ENCODE assay signal across 24 mouse cellular contexts in the genomic region with DNA sequence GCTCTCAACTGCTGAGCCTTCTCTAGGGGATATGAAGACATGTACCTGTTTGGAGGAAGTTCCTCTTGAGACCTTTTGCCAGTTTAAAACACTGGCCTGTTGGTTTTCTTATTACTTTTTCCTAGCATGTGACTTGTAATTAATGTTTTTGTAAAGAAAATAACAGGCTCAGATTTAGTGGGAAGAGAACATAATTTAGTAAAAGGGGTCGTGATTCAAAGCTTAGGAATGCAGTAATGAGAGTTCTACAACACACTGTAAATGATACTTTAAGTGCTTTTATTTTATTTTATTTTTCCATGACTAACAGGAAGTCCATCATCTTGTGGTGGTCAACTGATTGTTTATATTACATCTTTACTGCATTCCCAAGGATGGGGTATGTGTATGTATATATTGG. TPM values are rescaled to one million over a fixed set of nuclear protein-coding genes. Genes with fewer than 3 reads are reported as not detected.
DNase-seq lines count a peak whose midpoint lies in the region; ATAC-seq and TF ChIP-seq lines count a peak whose summit lies in the region.
"Had no signal": no experiment of that assay in that cellular context is flagged by ENCODE, and none has a peak within 500 bp of the region (broad histone marks: within the 10 kb centered on the region; RNA-seq: fewer than 3 reads in every experiment).

No protein-coding gene starts in this region.

- in situ Hi-C loops in Patski (cut with MboI; ENCODE audit: low pct_unique_long_range_greater_than_20kb) = no loop called here

- no peaks in the 10 kb centered on the region for H3K4me1 ChIP-seq in kidney, postnatal 0 days (replicated peaks; ENCODE audit: insufficient read depth, low read length)
- H3K4me1 ChIP-seq in midbrain, embryonic 11.5 days (ENCODE audit: control insufficient read depth, insufficient read depth, low read length) = no peaks in the 10 kb centered on the region
- 0 out of 2 replicates have a peak, but pooled peaks cover 2% of the 10 kb centered on the region for H3K4me1 ChIP-seq in midbrain, embryonic 16.5 days (ENCODE audit: control insufficient read depth, insufficient read depth, low read length)
- no peaks in the 10 kb centered on the region for H3K4me1 ChIP-seq in stomach, postnatal 0 days (replicated peaks; ENCODE audit: control insufficient read depth, insufficient read depth)
- H3K4me1 ChIP-seq: heart, embryonic 13.5 days; hindbrain, embryonic 12.5 days had no signal

- POLR2A ChIA-PET in Patski (lab: Charles Lee) = no interaction called here

- DNase-seq in kidney, postnatal 0 days (ENCODE audit: low spot score) = peak; percentile 82
- no peak for DNase-seq in kidney, postnatal 10 days
- peak; percentile 31 for DNase-seq in midbrain, embryonic 11.5 days (ENCODE audit: low spot score, missing footprints)
- DNase-seq in Patski (ENCODE audit: low read depth, low spot score) = no peak
- DNase-seq in stomach, postnatal 0 days (ENCODE audit: low spot score) = no peak
- no peak for DNase-seq in layer of hippocampus, adult 11-12 months (ENCODE audit: low spot score)
- no peak for DNase-seq in adrenal gland, postnatal 10 days
- DNase-seq: adrenal gland, adult 2 months; adrenal gland, postnatal 36 days; cerebellum, adult 2 months; cerebellum, postnatal 14 days; embryo, embryonic 11 days; gastrocnemius, postnatal 36 days; heart, adult 11 months; heart, postnatal 4 days had no signal

- H3K27me3 ChIP-seq in kidney, postnatal 0 days (ENCODE audit: insufficient read depth, low read length) = no peaks in the 10 kb centered on the region
- H3K27me3 ChIP-seq in midbrain, embryonic 11.5 days (ENCODE audit: control insufficient read depth, insufficient read depth, low read length) = no peaks in the 10 kb centered on the region; the same call in 1 of the 2 replicates
- no peaks in the 10 kb centered on the region for H3K27me3 ChIP-seq in midbrain, embryonic 16.5 days (ENCODE audit: control insufficient read depth, insufficient read depth, low read depth, low read length)
- H3K27me3 ChIP-seq in Patski = no peaks in the 10 kb centered on the region
- H3K27me3 ChIP-seq in stomach, postnatal 0 days (ENCODE audit: control insufficient read depth, insufficient read depth, low read length) = no peaks in the 10 kb centered on the region
- H3K27me3 ChIP-seq: embryonic facial prominence, embryonic 12.5 days; heart, embryonic 13.5 days; hindbrain, embryonic 12.5 days had no signal

- no peaks in the 10 kb centered on the region for H3K9me3 ChIP-seq in kidney, postnatal 0 days (replicated peaks; ENCODE audit: low read length)
- H3K9me3 ChIP-seq in midbrain, embryonic 11.5 days (ENCODE audit: control insufficient read depth, low read length) = no peaks in the 10 kb centered on the region
- H3K9me3 ChIP-seq in midbrain, embryonic 16.5 days (replicated peaks; ENCODE audit: control insufficient read depth, low read length, poor library complexity, severe bottlenecking) = no peaks in the 10 kb centered on the region
- H3K9me3 ChIP-seq in stomach, postnatal 0 days (ENCODE audit: control insufficient read depth, low read length) = no peaks in the 10 kb centered on the region
- H3K9me3 ChIP-seq: embryonic facial prominence, embryonic 12.5 days; G1E; heart, embryonic 13.5 days; hindbrain, embryonic 12.5 days had no signal

- WGBS in kidney, postnatal 0 days = 47% methylated on average over 1 of the region's 1 CpGs
- 93% methylated on average over 1 of the region's 1 CpGs for WGBS in midbrain, embryonic 11.5 days
- 83% methylated on average over 1 of the region's 1 CpGs for WGBS in midbrain, embryonic 16.5 days
- 35% methylated on average over 1 of the region's 1 CpGs for whole genome bisulfite sequencing in stomach, postnatal 0 days

- no peak for ATAC-seq in kidney, postnatal 0 days (replicated peaks; ENCODE audit: low FRiP score, low read depth)
- no peak for ATAC-seq in midbrain, embryonic 11.5 days (ENCODE audit: low FRiP score)
- ATAC-seq in midbrain, embryonic 16.5 days = no peak
- ATAC-seq in Patski = peak; percentile 47
- 0 out of 2 replicates have a peak, but pooled peaks have one; percentile 18 for ATAC-seq in stomach, postnatal 0 days (ENCODE audit: low FRiP score, low TSS enrichment)
- ATAC-seq: CD4-positive, CD25-positive, alpha-beta regulatory T cell, adult 4 months; forebrain, embryonic 14.5 days; hindbrain, embryonic 16.5 days; inflammation-experienced regulatory T-cells, adult 6 months had no signal

- no peak overlapping the region for H3K4me2 ChIP-seq in kidney, postnatal 0 days (ENCODE audit: low read length)
- H3K4me2 ChIP-seq in midbrain, embryonic 11.5 days = no peak overlapping the region
- no peak overlapping the region for H3K4me2 ChIP-seq in midbrain, embryonic 16.5 days (ENCODE audit: low read length)
- no peak overlapping the region for H3K4me2 ChIP-seq in stomach, postnatal 0 days (replicated peaks; ENCODE audit: low read depth)
- H3K4me2 ChIP-seq: embryonic facial prominence, embryonic 12.5 days; heart, embryonic 13.5 days; hindbrain, embryonic 12.5 days had no signal

- H3K4me3 ChIP-seq in kidney, postnatal 0 days (replicated peaks; ENCODE audit: low read depth, low read length) = no peak overlapping the region
- H3K4me3 ChIP-seq in midbrain, embryonic 11.5 days (ENCODE audit: low read depth, low read length) = no peak overlapping the region
- no peak overlapping the region for H3K4me3 ChIP-seq in midbrain, embryonic 16.5 days (ENCODE audit: low read depth, low read length)
- no peak overlapping the region for H3K4me3 ChIP-seq in stomach, postnatal 0 days (ENCODE audit: low read depth, low read length)
- H3K4me3 ChIP-seq: embryonic facial prominence, embryonic 12.5 days; heart, embryonic 13.5 days; hindbrain, embryonic 12.5 days had no signal

- no peak overlapping the region for H3K27ac ChIP-seq in kidney, postnatal 0 days
- H3K27ac ChIP-seq in midbrain, embryonic 11.5 days (ENCODE audit: low read depth, low read length) = no peak overlapping the region
- no peak overlapping the region for H3K27ac ChIP-seq in midbrain, embryonic 16.5 days (ENCODE audit: low read length)
- no peak overlapping the region for H3K27ac ChIP-seq in stomach, postnatal 0 days (replicated peaks)
- H3K27ac ChIP-seq: embryonic facial prominence, embryonic 12.5 days; heart, embryonic 13.5 days; hindbrain, embryonic 12.5 days had no signal

- no peak for TF ChIP-seq CTCF in kidney, postnatal 0 days (IDR thresholded peaks at IDR 0.05; ENCODE audit: low read depth)
- TF ChIP-seq CTCF in Patski (IDR thresholded peaks at IDR 0.05) = no peak
- TF ChIP-seq CTCF in stomach, postnatal 0 days (IDR thresholded peaks at IDR 0.05; ENCODE audit: low read depth) = no peak

- H3K36me3 ChIP-seq in kidney, postnatal 0 days (ENCODE audit: insufficient read depth, low read length) = no peaks in the 10 kb centered on the region
- H3K36me3 ChIP-seq in midbrain, embryonic 11.5 days (ENCODE audit: control insufficient read depth, insufficient read depth, low read length) = no peaks in the 10 kb centered on the region; the same call in 1 of the 2 replicates
- no peaks in the 10 kb centered on the region for H3K36me3 ChIP-seq in midbrain, embryonic 16.5 days (ENCODE audit: control insufficient read depth, insufficient read depth, low read length)
- no peaks in the 10 kb centered on the region for H3K36me3 ChIP-seq in stomach, postnatal 0 days (ENCODE audit: control insufficient read depth, insufficient read depth, low read length)
- H3K36me3 ChIP-seq: G1E; heart, embryonic 13.5 days; hindbrain, embryonic 12.5 days had no signal

- no peak overlapping the region for H3K9ac ChIP-seq in kidney, postnatal 0 days (ENCODE audit: low read depth, low read length)
- H3K9ac ChIP-seq in midbrain, embryonic 11.5 days (ENCODE audit: low read length) = no peak overlapping the region
- H3K9ac ChIP-seq in midbrain, embryonic 16.5 days (ENCODE audit: low read depth, low read length) = no peak overlapping the region
- H3K9ac ChIP-seq in stomach, postnatal 0 days (ENCODE audit: low read length) = no peak overlapping the region
- H3K9ac ChIP-seq: embryonic facial prominence, embryonic 12.5 days; heart, embryonic 13.5 days; hindbrain, embryonic 12.5 days had no signal

- TF ChIP-seq EP300 in stomach, postnatal 0 days (optimal IDR thresholded peaks at IDR 0.05) = no peak

- CTCF ChIA-PET in Patski (lab: Charles Lee) = no interaction called here

RNA-seq across cellular contexts. Expression of gene Tiam2, which starts 42.0 kb away (rescaled TPM):
- 3.2 and 3.3 TPM in 2 replicates for polyA plus RNA-seq in kidney, postnatal 0 days (2015; fragmentation: Nextera tagmentation; extraction: Ambion mirVana)
- polyA plus RNA-seq in midbrain, embryonic 11.5 days (2014; fragmentation: Nextera tagmentation; extraction: Ambion mirVana) = 2.5 and 3.0 TPM in 2 replicates
- polyA plus RNA-seq in midbrain, embryonic 16.5 days (2015; fragmentation: Nextera tagmentation; extraction: Ambion mirVana) = 4.1 and 4.7 TPM in 2 replicates
- polyA plus RNA-seq in Patski (2021) = 13.8 TPM
- 1.2 and 1.6 TPM in 2 replicates for polyA plus RNA-seq in stomach, postnatal 0 days (2015; fragmentation: Nextera tagmentation; extraction: Ambion mirVana)
- 10 to 100 TPM; 10.1 to 13.1 TPM for total RNA-seq in adrenal gland, postnatal 10 days (2021)
- polyA plus RNA-seq: G1E had no signal

Comparison
In these comparisons a context has a peak if more than half of its experiments do, and no peak if none do; other contexts are left out.
1. DNase-seq: peak in kidney, postnatal 0 days (single experiment) and midbrain, embryonic 11.5 days (single experiment); none in kidney, postnatal 10 days (single experiment), Patski (single experiment), stomach, postnatal 0 days (single experiment), layer of hippocampus, adult 11-12 months (single experiment) and adrenal gland, postnatal 10 days (single experiment).
2. ATAC-seq: peak in Patski (single experiment) and stomach, postnatal 0 days (single experiment); none in kidney, postnatal 0 days (single experiment), midbrain, embryonic 11.5 days (single experiment) and midbrain, embryonic 16.5 days (single experiment).